Mouse (Mus musculus) Muller cell, postnatal 12 days (primary cell): ENCODE measurements around the gene Macc1.
A peak's percentile ranks its signal among the peaks of the same experiment; 100 is the strongest.
"Not testable (repeated sequence)": the region's sequence is repeated elsewhere in the genome, so short reads cannot be mapped to it uniquely, and the experiment has no call there.

ENCODE experiments used
- DNase-seq: peaks from one replicate; pipeline ENCODE4 v3.0.0-alpha.2; 2015; ENCODE audit errors: inconsistent ontology term

Macc1 gene

DNA sequence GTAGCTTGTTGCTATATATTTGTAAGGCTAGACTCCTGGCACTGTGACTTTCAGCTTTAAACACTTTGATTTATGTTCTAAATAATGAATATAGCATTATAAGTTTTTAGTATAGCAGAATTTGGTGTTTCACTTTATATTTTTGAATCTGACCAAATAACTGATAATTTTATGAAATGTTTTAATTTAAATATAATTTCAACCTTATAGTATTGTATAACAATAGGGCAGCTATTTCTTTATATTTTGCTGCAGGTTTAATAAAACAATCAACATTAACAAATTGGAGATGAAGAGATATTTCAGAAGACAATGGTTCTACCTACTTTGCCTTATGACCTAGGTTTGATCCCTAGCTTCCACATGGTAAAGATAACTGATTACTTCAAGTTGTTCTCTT is at the start of gene Macc1:
Gene Macc1, plus strand, starts transcription at position 301 of the 400 bp plus-strand sequence.
- DNase-seq: no peak

DNA sequence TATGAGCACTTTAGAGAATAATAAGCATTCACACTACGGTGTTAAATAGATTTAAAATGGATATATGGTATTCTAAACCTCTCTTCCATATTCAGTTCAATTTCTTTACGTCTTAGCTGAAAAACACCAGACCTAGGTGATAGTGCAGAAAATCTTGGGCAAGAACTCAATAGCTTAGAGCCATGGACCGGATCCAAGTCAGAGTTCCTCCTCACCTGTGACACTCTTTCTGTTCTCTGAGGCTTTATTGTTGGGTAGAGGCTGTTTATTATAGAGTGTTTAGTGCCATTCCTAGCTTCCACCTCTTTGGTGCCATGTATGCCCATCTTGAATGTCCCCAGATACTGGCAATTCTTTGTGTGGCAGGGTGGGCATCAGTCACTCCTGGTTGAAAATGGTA is 49.6 kb upstream of the Macc1 start:
- DNase-seq: no peak

DNA sequence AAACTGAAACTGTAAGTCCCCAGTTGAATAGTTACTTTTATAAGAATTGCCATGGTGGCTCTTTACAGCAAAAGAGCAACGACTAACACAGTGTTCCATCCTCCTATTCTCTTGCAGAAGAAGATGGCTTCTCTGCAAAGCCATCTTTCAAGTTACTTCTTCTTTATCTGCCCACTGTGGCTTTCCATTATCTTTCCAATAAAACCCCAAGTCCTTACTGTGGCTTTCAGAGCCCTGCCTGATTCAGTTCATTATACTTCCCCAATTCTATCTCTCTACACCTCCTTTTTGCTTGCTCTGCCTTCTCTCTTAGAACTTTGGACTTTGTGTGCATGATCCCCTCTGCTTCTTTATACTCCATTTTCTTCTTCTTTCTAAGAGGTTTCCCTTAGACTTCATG is 45.3 kb upstream of the Macc1 start:
- DNase-seq: no peak

DNA sequence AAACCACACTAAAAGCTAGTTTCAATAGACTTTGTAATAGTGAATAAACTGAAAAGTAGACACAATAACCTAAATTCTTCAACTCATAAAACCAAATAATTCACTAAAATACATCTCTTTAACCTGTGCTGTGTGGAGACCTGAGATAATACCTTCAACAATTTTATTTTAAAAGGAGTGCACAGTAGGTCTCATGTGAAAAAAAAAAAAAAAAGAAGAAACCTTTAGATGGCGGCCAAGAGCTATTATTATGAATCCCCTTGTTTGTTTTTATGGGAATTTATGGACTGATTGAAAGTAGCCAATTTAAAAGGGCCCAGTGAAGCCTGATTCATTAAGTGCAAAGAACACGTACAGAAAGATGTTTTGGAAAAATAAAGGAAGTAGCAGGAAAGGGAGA is 44.0 kb upstream of the Macc1 start:
- no peak for DNase-seq

DNA sequence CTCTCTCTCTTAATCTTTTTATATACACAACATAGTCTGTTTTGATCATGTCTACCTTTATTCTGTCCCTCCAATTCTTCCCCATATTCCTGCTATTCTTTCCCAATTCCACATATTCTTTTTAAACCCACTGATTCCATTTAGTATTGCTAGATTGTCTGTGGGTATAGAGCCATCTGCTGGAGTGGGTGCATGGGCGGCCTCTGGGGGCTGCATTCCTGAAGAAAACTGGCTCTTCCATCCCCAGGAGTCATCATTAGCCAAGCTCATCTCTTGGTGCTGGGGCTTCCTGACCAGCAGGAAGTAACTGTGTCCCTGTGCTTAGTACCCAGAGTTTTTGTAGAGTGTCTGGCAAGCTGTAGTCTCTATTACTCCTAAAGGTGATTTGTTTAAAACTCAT is 42.1 kb upstream of the Macc1 start:
- no peak for DNase-seq

DNA sequence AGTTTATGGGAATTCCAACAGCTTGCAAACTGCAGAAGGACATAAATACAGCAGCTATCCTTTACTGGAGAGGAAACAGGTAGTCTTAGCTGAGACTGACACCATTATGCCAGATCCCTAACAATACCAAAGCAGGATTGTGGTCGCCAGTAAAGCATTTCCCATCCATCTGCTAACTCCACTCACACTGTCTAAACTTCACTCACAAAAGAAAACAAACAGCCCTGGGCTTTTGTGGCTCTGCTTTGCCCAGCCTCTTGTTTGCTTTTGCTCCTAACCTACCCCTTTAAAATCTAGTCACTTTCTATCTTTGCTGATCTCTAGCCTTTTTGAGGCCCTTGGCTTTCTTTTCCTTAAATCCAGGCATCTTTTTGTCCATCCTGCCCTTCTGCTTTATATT is 40.5 kb upstream of the Macc1 start:
- no peak for DNase-seq

DNA sequence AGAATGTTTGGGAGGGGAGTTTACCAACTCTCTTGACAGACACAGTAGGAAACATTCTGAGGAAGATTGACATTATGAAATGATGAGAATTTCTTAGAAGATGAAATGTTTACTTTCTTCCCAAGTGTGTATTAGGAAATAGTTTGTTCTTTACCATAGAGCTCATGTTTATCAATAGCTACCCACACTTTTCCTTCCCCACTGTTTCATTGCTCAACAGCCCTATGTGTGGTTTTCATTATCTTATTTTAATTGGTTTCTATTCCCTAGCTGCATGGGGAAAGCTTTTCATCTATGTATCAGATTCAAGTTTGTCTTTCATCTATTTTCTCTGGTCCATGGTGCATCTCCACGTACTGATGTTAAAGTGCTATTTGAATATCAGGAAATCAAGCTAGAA is 37.8 kb upstream of the Macc1 start:
- DNase-seq: no peak

DNA sequence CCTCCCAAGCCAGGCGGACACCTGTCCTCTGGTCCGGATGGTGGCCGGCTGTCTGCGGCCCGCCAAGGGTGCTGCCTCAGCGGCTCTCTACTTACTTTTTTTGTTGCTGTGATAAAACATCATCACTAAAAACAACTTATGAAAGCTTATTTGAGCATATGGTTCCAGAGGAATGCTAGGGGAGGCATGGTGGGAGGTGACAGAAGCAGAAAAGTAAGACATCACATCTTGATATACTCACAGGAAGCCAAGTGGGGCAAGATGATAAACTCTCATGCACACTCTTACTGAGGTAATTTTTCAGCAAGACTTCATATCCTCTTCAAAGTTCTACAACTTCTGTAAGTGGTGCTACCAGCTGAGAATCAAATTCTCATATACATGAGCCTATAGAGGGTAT is 22.5 kb upstream of the Macc1 start:
- DNase-seq: no peak

DNA sequence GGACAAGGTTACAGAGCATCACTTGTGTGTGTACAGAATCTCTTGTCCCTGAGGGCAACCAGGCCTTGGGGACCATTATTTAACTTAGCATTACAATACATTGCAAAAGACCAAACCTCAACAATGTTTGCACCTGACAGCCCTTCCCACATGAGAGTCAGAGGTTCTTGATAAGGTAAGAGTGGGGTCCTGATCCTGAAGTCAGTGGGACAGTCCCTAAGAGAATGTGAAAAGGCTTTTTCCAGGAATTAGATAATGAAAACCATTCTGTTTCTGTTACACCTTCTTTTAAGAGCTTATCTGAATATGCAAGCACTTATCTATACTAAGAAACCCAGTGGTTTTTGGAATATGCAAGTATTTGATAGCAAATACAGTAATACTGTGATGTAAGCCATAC is 10.5 kb upstream of the Macc1 start:
- no peak for DNase-seq

DNA sequence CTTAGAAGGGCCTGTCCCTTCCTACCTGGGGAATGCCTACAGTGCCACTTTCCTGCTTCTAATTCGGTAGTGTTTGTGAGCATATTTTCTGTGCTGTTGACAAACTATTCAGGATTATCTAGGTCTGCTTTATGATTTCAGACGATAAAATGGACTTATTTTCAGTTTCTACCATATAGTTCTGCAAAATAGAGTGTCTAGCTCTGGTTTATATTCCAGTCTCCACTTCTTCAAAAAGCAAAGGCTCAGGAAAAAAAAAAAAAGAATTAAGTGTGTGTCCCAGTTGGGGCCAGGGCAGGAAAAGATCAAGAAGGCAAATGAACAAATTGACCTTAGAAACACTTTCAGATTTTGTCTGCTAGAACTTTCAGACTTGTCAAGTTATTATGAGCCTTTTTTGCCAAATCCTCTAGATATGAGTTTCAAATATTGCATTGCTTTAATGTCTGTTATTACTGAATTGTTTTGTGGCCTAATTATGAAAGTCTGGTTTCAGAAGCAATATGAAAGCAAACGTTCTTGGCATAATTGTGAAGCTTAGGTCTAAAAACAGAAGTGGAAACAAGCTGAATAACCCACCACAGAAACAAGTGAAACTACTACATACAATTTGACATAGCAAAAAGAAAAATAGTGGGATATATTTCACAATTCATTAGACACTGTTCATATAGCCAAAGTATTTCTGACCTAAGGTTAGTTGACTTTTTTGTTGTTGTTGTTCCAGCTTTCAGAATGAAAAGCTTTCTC is 881 bp upstream of the Macc1 start:
- no peak for DNase-seq

DNA sequence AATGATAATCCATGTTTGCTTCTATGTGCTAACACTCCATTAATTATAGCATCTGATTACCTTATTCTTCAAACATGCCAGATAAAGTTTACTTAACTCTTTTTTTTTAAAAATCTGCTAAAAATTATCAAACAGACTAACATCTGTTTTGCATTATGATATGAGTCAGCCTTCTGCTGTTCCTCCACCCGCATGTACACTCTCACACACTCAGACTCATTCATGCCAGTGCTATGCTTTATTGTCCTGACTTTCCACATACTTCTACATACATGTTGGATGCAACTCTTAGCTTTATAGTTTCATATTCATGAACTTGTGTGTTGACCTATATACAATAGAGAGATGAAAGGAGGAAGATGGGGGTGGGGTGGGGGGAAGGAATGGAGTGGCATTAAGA is 4.7 kb downstream of the Macc1 start:
- DNase-seq: peak; percentile 40

DNA sequence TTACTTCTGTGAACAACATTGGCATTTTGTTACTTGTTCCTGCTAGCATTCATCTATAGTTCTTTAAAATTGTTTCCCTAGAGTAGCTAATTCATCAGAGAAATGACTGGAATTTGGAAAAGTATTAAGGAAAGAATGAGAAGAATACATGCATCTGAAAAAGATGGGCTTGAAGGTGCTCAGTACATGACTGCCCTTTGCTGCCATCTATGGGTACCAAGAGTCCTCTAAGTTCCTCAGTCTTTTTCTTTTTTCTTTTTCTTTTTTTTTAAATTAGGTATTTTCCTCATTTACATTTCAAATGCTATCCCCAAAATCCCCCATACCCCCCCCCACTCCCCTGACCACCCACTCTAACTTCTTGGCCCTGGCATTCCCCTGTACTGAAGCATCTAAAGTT is 11.3 kb downstream of the Macc1 start:
- peak; percentile 72 for DNase-seq

DNA sequence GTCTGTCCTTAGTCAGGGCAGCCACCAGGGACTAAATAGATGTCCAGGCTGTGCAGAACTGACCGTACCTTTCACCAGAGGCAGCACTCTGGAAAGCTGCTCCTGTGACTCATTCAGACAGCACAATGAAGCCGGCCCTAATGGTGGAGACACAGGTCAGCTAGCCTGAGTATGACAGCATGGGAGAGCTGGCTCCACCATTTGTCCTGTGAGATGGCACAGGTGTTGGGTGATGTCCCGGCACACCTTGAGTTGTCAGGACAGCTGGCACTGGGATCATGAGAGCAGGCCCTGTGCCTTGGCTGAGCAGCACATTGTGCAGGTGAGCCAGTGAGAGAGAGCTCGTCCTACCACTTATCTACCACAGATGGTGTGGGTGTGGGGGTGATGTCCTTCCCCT is 16.6 kb downstream of the Macc1 start:
- DNase-seq: no peak

DNA sequence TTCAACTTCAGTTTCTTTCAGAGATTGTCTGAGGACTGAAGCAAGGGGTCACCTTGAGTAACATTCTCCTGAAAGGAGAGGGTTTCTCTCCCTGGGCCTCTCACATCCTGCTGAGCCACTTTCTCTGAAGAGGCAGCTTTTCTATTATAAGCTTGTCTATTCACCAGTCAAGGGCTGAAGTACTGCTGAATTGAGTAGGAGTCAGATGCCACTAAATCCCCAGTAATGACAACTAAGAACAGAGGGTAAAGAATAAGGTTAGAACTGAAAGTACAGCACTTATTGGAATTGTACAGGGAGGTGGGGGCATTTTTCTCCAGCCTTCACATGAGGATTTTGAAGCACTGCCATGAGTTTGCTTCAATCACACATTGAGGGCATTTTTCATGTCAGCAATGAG is 19.3 kb downstream of the Macc1 start:
- DNase-seq: no peak

DNA sequence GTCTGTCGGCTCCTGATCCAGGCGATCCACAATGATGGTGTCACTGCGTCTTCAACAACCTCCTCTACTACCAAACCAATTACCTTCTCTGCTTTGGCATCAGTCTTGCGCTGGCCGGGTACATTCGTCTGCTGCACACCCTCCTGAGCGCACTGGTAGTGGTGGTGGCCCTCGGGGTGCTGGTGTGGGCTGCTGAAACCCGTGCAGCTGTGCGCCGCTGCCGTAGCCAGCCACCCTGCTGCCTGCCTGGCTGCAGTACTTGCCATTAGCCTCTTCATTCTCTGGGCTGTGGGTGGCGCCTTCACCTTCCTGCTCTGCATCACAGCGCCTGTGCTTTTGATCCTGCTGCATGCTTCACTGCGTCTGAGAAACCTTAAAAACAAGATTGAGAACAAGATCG is 38.5 kb downstream of the Macc1 start:
- not testable (repeated sequence) for DNase-seq

DNA sequence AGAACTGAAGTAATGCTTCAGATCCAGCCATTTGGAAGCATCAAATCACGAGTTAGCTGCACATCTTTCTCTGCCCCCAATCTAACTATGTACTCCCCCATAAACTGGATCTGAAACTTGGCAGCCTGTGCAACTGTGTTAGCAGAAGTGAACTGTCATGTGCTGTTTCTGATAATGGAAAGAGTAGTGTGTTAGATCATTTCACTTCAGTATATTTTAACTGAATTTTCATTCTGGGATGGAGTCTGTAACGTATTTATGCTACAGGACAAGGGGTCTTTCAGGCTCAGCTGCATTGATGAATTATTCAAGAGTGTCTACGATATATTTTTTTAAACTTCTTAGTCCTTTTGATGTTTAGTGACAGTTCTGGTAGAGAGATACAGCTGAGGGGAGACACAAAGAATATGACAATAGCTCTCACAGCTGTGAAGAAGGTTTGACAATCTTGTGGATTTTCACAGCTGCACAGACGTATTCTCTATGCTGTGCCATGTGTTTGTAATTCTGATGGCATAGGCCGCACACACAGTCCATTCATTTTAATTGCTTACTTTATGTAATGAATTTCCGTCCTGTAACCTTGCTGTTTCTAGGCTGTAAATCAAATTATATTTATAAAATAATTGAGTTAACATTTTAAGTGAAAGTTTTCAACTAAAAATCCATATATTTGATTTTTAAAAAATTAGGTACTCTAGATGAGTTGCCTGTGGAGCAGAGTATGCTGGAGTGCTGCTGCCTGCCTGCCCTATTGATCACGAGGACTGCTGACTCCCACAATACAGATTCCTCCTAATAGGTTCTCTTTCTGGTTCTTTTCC is 43.6 kb downstream of the Macc1 start:
- DNase-seq: no peak

DNA sequence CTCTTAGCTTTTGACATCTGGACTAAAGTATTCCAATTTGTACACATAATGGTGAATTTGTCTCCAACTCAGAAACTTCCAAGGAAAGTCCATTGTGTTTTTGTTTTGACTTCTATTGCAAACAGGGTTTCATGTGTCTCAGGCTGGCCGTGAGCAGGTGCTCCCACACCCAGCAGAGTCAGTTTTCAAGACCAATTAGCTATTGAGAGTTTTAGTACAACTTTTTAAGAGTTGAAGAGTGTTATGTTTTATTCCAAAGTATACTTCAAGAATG is 44.1 kb downstream of the Macc1 start:
- DNase-seq: no peak

DNA sequence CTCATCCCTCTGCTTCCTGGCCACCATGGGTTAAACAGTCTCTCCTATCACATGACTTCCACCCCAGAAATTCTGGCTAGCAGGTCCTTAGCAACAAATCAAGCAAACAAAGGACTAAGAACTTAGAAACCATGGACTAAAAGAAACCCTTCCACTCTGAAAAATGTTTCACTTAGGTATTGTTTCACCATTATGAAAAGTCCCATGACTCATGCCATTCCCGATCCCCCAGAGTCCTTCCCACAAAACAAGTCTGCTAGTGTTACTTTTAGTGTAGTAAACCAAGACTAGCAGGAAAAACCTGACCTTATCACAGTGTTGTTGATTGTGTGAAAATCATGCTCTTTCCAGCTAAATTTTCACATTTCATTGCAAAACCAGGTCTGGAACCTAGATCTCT is 51.0 kb downstream of the Macc1 start:
- peak; percentile 33 for DNase-seq

DNA sequence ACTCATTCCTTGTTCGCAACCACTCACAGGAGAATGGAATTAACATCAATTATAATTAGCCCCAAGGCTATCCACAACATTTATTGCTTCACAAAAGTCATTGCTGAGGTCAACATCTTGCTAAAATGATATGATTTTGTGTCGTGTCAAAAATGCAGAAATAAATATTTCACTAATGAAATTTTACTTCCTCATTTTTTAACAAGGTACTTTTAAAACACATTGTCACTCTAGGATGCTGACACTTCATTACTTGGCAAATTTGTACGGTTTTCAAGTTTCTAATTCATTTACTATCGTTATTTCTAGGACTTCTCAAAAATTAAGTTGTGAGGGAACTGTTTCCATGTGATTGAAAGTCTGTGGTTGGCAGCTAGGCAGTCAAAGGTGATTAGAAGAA is 55.8 kb downstream of the Macc1 start:
- DNase-seq: no peak

DNA sequence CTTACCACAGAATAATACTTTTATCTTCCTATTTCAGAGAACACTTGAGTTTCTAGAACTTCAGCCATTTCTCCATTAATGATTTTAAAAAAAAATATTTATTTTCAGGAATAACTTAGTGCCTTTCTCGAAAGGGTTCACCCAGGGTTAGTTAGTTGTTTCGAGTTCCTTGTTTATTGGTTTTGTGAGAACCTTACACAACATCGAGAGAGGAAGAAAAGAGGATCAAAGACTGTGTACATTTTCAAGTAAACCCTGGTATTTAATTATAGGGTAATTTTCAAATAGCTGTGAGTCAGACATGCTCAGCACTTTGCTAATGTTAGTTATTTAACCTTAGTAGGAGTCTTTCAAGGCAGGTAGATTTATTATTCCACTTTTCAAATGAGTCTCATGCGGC is 58.3 kb downstream of the Macc1 start:
- DNase-seq: no peak

DNA sequence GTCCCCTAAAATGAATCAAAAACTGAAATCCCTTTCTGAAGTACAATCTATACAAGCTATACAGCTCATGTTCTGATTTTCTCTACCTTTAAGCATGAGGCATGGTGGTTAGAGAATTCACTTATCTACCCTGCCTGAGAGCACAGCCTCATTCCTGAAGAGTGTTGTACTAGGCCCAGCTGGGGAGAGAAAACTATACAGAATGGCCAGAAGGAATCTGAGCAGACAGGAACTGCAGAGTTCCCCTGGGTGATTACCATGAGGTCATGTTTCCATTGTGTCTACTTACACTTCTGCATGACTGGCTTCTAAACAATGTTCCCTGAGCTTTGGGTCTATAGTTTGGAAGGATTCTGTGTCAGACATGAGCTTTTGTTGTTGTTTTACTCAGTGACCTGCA is 62.8 kb downstream of the Macc1 start:
- DNase-seq: peak; percentile 84

DNA sequence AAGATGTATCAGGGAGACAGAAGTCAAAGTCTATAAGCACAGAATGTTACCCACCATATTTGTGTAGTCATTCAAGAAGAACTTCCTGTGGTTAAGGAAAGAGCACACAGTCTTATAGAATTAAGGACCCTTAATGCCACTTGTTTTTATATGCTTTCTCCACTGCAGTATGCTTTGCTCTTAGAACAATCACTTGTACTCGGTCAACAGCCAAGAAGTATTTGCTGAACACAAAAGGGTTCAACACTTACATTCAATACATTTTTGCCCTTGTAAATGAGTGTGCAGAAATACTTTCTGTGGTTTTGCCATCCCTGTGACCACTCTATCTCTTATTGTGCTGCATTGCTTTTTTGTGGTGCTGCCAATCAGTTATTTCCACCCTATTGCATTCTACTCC is 67.8 kb downstream of the Macc1 start:
- peak; percentile 58 for DNase-seq

DNA sequence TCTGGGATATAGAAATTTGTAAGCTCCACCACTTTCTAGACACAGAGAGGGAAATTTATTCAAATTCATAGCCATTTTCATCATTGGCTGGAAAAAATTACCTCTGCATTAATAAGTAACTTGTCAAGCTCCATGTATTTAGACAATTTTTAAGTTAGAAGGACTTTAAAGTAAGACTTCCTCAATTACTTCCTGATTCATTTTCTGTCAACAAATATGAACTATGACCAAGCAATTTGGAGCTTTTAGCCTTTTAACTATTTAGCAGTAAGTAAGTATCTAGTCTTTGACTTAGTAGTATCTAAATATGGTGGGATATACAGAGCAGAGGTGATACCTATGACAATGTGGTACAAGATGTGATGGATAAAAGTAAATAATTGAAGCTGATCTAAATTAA is 72.2 kb downstream of the Macc1 start:
- DNase-seq: no peak

DNA sequence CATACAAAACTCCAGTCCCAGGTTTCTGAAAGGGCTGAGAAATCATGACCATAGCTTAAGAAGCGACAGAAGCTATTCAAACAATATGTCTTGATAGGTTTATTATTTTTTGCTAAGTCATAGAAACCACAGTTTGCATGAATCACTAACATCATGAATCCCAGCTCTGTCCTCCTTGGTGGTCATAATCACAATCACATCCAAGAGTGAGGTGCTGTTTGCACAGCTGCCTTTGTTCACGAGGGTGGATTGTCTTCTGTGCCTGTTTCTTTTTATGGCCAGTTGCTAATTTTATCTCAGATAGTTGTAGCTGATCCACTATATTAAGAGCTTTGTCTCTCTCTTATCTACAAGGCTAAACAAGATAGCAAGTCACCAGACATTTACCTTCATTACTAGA is 72.6 kb downstream of the Macc1 start:
- DNase-seq: no peak
